Mouse (Mus musculus) erythroblast, embryonic 14.5 days (primary cell): ENCODE measurements around the gene Gng8.

ENCODE experiments used
- GATA1 ChIP-seq: IDR thresholded peaks from 2 replicates; pipeline ENCODE4 v1.6.1; 2012; ENCODE audit warnings: low read length, inconsistent platforms, mixed read lengths
- TAL1 ChIP-seq: IDR thresholded peaks from 3 replicates; pipeline ENCODE4 v1.6.1; 2012; ENCODE audit warnings: low read length, inconsistent platforms, mixed read lengths

- no peak for TF ChIP-seq GATA1
- TF ChIP-seq TAL1, result no peak
Measured at GRCm38 (mm10) chr7:16875326-16875725, 16.3 kb upstream of the Gng8 start.
